Mouse (Mus musculus): Measurements from ENCODE around the gene Zar1. TPM values are rescaled to one million over a fixed set of nuclear protein-coding genes. Genes with fewer than 3 reads are reported as not detected.

The Zar1 gene
- total RNA-seq, 4 experiments from 2014 or later = not detected

Other genes with a start within 250 kb of the Zar1 start
- gene Corin, start 76.8 kb downstream of the Zar1 start, total RNA-seq (2022) = under 1 TPM in 1 of 4 experiments, not detected in 3; 0.06 TPM
- 10 to 100 TPM; 12.5 to 24.1 (median 19.2) TPM for gene Nfxl1, start 21.6 kb downstream of the Zar1 start, total RNA-seq (2022)
- gene Gm5868, start 6.3 kb upstream of the Zar1 start, total RNA-seq (2022) = 1 to 10 TPM in 3 of 4 experiments, under 1 TPM in 1; 0.64 to 2.3 (median 1.5) TPM
- under 1 TPM in 1 of 4 experiments, not detected in 3; 0.15 TPM for gene Cnga1, start 63.0 kb upstream of the Zar1 start, total RNA-seq (2022)
- gene Nipal1, start 66.5 kb upstream of the Zar1 start, total RNA-seq (2022) = 1 to 10 TPM in 1 of 4 experiments, under 1 TPM in 3; 0.24 to 3.5 (median 0.60) TPM
- gene Txk, start 171.5 kb upstream of the Zar1 start, total RNA-seq (2022) = under 1 TPM; 0.07 to 0.27 (median 0.16) TPM